Mouse (Mus musculus) heart, embryonic 10.5 days (tissue): ENCODE measurements around the gene Myo19. TPM values are rescaled to one million over a fixed set of nuclear protein-coding genes. Genes with fewer than 3 reads are reported as not detected.

Experiments
- DNase-seq: peaks from one replicate; pipeline ENCODE4 v3.0.0-alpha.2; 2017; ENCODE audit warnings: low spot score
- H3K27ac ChIP-seq: fragments of 300-500 bp; sonication (generic); 2 replicates; pipeline ENCODE4 v1.5.1; 2016; ENCODE audit warnings: mild to moderate bottlenecking
- H3K27me3 ChIP-seq: fragments of 300-500 bp; sonication (generic); 2 replicates; pipeline ENCODE4 v1.6.1; 2016; ENCODE audit warnings: mild to moderate bottlenecking; ENCODE audit not compliant: poor library complexity, insufficient read depth, severe bottlenecking
- H3K36me3 ChIP-seq: fragments of 300-500 bp; sonication (generic); 2 replicates; pipeline ENCODE4 v1.6.1; 2016; ENCODE audit warnings: mild to moderate bottlenecking, moderate library complexity
- H3K4me1 ChIP-seq: fragments of 300-500 bp; sonication (generic); 2 replicates; pipeline ENCODE4 v1.6.1; 2016; ENCODE audit warnings: mild to moderate bottlenecking
- H3K4me3 ChIP-seq: fragments of 300-500 bp; sonication (generic); 2 replicates; pipeline ENCODE4 v1.5.1; 2016; ENCODE audit warnings: mild to moderate bottlenecking, moderate library complexity
- H3K9me3 ChIP-seq: fragments of 300-500 bp; sonication (generic); 2 replicates; pipeline ENCODE4 v1.6.1; 2016; ENCODE audit warnings: mild to moderate bottlenecking, moderate library complexity
- WGBS: fragments of 180-500 bp; shearing (Covaris S2); methylation state at CpG from one replicate; pipeline ENCODE4 v1.1.7; 2016; 5-methylcytosine and 5-hydroxymethylcytosine counted together
- polyA plus RNA-seq: library from polyadenylated mRNA; unstranded; fragments of >200 nt; fragmentation: Nextera tagmentation; extraction: Ambion mirVana; gene quantifications from 2 replicates; pipeline ENCODE4 v1.2.1, GENCODE M21; 2016

Gene Myo19
- polyA plus RNA-seq, 1 experiment from 2014 or later, result 10.6 TPM

DNA sequence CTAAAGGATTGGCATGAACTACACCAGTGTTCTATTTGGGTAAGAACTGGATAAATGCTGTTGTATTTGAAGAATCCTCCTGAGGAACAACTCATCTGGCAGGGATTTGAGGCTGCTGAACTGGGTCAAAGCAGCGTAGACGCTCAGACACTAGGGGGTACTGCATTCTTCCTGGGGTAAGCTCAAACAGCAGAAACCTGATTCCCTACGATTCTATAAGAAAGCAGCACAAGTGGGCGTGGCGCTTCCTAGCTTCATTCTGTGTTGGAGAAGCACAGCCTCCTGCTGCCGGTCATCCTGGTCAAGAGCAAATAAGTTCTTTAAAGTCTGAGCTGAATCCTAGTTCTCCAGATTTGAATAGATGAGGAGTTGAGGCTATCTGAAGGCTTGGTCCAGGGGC lies 52.3 kb downstream of the Myo19 start:
- DNase-seq, result no peak
- no peak overlapping the region for H3K27ac ChIP-seq
- WGBS, result 12% methylated on average over 6 of the region's 6 CpGs

DNA sequence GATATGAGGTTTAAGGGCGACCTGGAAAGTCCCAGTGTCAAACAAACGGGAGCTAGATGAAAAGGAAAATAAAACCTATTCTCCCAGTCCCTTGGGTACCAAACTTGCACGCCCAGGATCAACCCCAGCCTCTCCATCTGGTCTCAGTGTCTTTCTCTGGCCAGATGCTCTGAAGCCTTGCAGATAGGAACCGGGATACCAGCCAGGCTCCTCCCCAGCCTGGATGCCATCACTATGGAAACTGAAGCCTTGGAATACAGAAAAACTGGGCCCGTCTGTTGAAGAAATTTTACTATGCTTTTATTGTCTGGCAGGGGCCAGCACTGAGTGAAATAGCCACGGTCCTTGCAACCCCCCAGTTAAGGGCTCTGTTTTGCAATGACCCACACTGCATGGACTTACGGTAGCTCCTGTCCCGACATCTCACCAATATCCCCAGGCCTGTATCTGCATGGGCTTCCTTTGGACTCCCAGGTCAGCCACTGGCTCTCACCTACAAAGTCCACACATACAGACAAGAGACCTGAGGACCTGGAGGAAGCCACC lies 59.6 kb downstream of the Myo19 start:
- whole genome bisulfite sequencing, result 60% methylated on average over 8 of the region's 8 CpGs

More for the DNA sequence above, 52.3 kb downstream of the Myo19 start:
- Histone ChIP-seq H3K36me3 (no peaks in the 10 kb centered on the region), H3K27me3 (no peaks in the 10 kb centered on the region), H3K4me1 (no peaks in the 10 kb centered on the region), H3K9me3 (no peaks in the 10 kb centered on the region), H3K4me3 (no peak overlapping the region)

DNA sequence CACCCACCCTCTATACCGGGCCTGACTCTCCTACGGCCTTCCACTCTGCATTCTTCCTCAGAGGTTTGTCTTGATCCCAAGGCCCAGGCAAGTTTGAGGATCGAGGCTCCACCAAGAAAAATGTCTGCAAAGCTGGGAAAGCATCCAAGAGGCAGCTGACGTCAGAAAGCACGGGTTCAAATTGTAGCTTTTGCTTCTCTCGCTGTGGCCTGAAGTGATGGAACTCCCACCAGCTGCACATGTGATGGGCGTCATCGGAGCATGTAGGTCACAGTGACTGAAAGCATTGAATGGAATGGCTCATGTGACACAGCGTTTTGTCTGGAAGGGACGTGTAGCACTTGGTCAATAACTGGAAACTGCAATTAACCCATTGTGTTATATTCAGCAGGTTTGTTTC lies 60.2 kb downstream of the Myo19 start:
- Histone ChIP-seq H3K27ac (no peak overlapping the region), H3K4me1 (peaks cover 18% of the 10 kb centered on the region), H3K36me3 (no peaks in the 10 kb centered on the region), H3K27me3 (peaks cover 12% of the 10 kb centered on the region; the same call in 1 of the 2 replicates), H3K4me3 (no peak overlapping the region), H3K9me3 (no peaks in the 10 kb centered on the region)
- WGBS, result 83% methylated on average over 10 of the region's 10 CpGs
- no peak for DNase-seq

More for the DNA sequence above, 59.6 kb downstream of the Myo19 start:
- Histone ChIP-seq H3K4me1 (peaks cover 13% of the 10 kb centered on the region), H3K4me3 (no peak overlapping the region), H3K36me3 (no peaks in the 10 kb centered on the region), H3K27ac (no peak overlapping the region), H3K9me3 (no peaks in the 10 kb centered on the region), H3K27me3 (peaks cover 7% of the 10 kb centered on the region; the same call in 1 of the 2 replicates)
- DNase-seq, result no peak

DNA sequence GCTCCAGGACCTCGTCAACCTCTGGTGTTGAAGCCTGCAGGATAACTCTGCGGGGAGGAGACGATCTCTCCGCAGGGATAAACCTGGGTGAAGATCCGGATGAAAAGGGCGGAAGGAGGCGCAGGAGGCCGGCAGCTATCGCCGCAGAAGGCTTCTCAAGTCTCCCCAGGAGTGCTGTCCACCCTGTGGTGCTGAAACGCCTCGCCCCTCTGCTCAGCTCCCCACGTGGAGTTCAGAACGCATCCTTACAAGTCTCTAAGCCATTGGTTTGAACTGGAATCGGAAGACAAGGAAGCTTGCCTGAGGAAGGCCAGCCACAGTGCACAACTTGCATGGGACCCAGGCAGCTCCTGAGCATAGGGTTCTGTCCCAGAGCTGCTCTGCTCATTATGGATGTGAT lies 64.0 kb downstream of the Myo19 start:
- Histone ChIP-seq H3K4me1 (peaks cover 23% of the 10 kb centered on the region), H3K27ac (no peak overlapping the region), H3K36me3 (no peaks in the 10 kb centered on the region), H3K27me3 (peaks cover 14% of the 10 kb centered on the region; the same call in 1 of the 2 replicates), H3K9me3 (no peaks in the 10 kb centered on the region), H3K4me3 (peak overlapping the region; percentile 37)
- DNase-seq, result peak; percentile 90
- WGBS, result under 1% methylated on average over 15 of the region's 15 CpGs

DNA sequence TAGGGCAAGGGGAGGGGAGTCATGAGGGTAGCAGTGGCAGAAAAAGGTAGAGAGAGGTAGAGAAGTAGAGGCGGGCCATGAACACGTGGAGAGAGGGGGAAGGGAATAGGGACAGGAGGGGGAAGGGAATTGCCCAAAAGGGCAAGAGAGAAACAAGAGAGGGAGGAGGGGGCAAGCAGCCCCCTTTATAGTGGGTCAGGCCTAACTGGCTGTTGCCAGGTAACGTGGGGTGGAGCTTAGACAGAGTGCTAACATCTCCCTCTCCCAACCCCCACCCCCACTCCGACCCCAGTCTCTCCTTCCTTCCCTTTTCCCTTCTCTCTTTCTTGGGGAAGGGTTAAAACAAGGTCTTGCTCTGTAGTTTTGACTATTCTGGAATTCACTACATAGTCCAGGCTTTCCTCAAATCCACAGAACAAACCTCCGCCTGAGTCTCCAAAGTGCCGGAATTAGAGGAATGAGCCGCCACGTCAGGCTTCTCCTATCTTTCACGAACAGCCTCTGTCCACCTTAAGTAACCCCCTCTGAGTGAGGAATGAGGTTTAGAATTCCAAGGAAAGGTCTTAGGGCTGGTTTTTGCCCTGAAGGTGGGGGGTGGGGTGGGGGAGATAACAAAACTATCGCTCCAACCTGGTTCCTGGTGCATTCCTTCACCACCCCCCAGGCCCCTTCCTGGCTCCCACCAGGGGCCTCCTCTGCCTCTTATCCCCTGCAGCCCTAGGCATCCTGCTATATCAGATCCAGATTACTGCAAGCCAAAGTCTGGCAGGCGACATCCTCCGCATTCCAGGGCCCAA lies 64.9 kb downstream of the Myo19 start:
- no peak overlapping the region for H3K27ac ChIP-seq
- H3K4me1 ChIP-seq, result peaks cover 23% of the 10 kb centered on the region
- no peak overlapping the region for H3K4me3 ChIP-seq
- 2% methylated on average over 12 of the region's 12 CpGs for WGBS
- no peak for DNase-seq
- H3K9me3 ChIP-seq, result no peaks in the 10 kb centered on the region
- peaks cover 14% of the 10 kb centered on the region; the same call in 1 of the 2 replicates for H3K27me3 ChIP-seq
- H3K36me3 ChIP-seq, result no peaks in the 10 kb centered on the region

DNA sequence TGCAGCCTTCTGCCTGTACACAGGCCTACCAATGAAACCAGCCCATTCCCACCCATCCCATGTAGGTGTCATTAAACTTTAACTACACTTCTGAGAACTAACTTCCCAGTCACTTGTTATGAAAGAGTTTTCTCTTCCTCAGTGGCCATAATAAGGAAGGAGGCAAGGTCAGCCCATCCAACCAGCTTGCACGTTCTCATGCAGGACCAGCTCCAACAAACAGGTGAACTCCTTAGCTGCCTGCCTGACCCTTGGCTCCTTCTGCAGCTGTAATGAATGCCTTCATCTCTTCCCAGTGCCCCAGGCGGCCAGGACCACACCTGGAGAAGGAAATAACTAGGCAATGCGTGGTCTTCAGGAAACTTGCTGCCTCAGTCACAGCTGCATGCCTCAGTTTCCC lies 65.9 kb downstream of the Myo19 start:
- H3K36me3 ChIP-seq, result no peaks in the 10 kb centered on the region
- peaks cover 23% of the 10 kb centered on the region for H3K4me1 ChIP-seq
- H3K9me3 ChIP-seq, result no peaks in the 10 kb centered on the region
- no peak overlapping the region for H3K4me3 ChIP-seq
- H3K27me3 ChIP-seq, result peaks cover 14% of the 10 kb centered on the region; the same call in 1 of the 2 replicates
- WGBS, result 45% methylated on average over 3 of the region's 3 CpGs
- H3K27ac ChIP-seq, result no peak overlapping the region
- DNase-seq, result no peak

DNA sequence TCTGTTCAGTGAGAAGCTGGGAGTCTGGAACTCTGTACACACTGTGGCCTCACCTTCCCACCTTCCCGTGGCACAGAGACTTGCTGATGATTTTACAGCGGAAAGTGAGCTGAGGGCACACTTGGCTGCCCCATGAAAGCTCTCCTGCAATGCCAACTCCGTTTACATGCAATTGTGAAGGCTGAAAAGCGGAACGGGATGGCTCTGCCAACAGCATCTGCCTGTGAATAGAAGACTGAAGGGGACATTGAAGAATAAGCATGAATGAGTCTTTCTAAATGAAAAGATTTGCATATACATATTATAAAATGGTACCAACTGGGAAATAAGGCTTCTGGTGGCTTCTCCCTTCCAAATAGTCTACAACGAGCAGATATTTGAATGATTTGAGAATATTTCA lies 67.3 kb downstream of the Myo19 start:
- H3K4me1 ChIP-seq, result peaks cover 23% of the 10 kb centered on the region
- no peak overlapping the region for H3K27ac ChIP-seq
- no peak for DNase-seq
- peaks cover 14% of the 10 kb centered on the region; the same call in 1 of the 2 replicates for H3K27me3 ChIP-seq
- H3K4me3 ChIP-seq, result no peak overlapping the region
- H3K36me3 ChIP-seq, result no peaks in the 10 kb centered on the region
- 79% methylated on average over 6 of the region's 6 CpGs for WGBS
- no peaks in the 10 kb centered on the region for H3K9me3 ChIP-seq

DNA sequence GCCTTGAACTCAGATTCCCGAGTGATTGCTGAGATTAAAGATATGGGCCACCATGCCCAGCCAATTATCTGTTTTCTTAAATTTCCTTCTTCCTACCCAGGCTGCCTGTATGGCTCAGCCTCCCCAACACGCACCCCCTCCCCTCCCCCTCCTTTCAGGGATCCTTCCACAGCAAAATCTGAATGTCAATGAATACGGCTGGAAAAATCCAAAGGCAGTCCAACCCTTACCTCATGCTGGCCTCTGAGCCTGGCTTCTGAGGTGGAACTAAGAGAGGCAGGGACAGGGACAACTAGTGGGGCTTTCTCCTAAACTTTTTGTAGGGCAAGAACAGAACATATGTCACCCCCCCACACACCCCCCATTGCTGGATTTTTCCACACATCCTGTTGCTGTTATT lies 68.2 kb downstream of the Myo19 start:
- Histone ChIP-seq H3K27ac (no peak overlapping the region), H3K9me3 (no peaks in the 10 kb centered on the region), H3K27me3 (peaks cover 14% of the 10 kb centered on the region; the same call in 1 of the 2 replicates), H3K4me3 (no peak overlapping the region), H3K36me3 (no peaks in the 10 kb centered on the region), H3K4me1 (peaks cover 23% of the 10 kb centered on the region)
- 59% methylated on average over 3 of the region's 3 CpGs for WGBS
- DNase-seq, result no peak

DNA sequence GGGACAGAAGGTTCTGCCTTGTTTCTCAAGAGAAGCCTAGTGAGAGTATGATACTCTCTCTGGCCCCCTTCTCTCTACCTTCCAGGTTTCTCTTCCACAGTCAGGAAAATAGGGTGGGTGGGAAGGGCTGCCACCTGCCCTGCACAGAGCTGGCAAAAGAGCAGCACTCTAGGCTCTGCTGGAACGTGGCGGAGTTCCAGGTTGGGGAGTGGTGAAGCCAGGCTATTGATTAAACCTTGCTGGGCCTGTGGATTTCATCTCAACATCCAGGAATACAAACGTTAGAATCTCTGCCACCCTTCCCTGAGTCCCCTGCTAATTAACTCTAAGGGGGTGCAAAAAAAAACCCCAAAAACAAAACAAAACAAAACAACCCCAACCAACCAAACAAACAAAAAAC lies 68.6 kb downstream of the Myo19 start:
- Histone ChIP-seq H3K9me3 (no peaks in the 10 kb centered on the region), H3K27ac (no peak overlapping the region), H3K36me3 (no peaks in the 10 kb centered on the region), H3K4me3 (no peak overlapping the region), H3K27me3 (peaks cover 14% of the 10 kb centered on the region; the same call in 1 of the 2 replicates), H3K4me1 (peaks cover 21% of the 10 kb centered on the region)
- DNase-seq, result no peak
- WGBS, result 51% methylated on average over 3 of the region's 3 CpGs

DNA sequence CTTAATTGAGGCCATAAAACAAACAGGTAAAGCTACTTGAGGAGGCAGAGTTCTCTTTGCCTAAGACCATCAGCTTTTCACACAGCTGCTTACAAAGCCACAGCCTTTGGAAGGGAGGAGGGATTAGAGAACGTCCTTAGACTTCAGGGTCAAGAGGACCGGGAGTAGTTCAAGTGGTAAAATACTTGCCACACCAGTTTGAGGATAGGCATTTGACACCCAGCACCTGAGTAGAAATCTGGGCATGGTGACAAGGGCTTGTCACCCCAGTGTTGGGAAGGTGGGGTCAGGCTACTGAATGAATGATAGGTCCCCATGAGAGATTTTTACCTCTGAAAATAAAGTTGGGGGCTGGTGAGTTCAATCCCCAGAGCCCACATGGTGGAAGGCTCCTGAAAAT lies 72.7 kb downstream of the Myo19 start:
- Histone ChIP-seq H3K9me3 (no peaks in the 10 kb centered on the region), H3K4me3 (no peak overlapping the region), H3K27ac (no peak overlapping the region), H3K4me1 (peaks cover 5% of the 10 kb centered on the region), H3K36me3 (no peaks in the 10 kb centered on the region), H3K27me3 (peaks cover 20% of the 10 kb centered on the region)
- no peak for DNase-seq
- 29% methylated on average over 2 of the region's 2 CpGs for WGBS

DNA sequence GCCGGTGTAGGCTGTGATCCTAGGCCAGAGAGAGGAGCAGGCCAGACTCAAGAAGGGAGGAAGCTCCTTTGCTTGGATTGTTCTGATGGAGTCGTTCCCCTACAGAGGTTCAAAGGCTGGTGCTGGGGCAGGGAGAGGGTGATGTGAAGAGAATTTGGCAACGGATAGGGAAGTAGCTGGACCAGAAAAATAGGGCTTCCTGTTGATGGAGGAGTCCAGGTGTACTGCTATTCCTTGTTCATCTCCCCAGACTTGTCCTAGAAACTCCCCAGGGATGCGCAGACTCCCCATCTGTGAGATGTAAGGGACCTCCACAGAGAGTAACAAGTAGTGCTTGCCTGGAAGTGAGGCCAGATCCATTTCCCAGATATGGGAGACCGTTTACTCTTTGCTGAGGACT lies 76.5 kb downstream of the Myo19 start:
- peaks cover 38% of the 10 kb centered on the region for H3K27me3 ChIP-seq
- H3K4me3 ChIP-seq, result no peak overlapping the region
- H3K9me3 ChIP-seq, result no peaks in the 10 kb centered on the region
- no peak overlapping the region for H3K27ac ChIP-seq
- WGBS, result 34% methylated on average over 5 of the region's 5 CpGs
- no peaks in the 10 kb centered on the region for H3K36me3 ChIP-seq
- no peak for DNase-seq
- H3K4me1 ChIP-seq, result peaks cover 31% of the 10 kb centered on the region

DNA sequence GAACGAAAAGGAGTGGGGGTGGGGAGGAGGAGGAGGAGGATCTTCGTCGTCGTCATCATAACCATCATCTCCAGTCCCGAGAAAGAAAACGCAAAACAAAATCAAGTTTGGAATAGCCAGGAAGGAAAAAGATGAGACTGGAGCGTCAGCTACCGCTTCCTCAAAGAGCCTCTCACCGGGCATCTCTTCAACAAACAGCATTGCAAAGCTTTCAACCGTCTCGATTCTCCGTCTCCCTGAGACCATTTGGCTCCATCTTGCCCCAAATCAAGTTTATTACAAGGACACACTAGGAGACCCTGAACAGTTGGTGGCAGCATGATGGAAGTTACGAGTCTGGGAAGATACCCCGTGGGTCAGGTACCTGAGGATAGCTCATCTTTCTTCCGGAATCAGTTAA lies 77.2 kb downstream of the Myo19 start:
- Histone ChIP-seq H3K4me1 (peaks cover 31% of the 10 kb centered on the region), H3K9me3 (no peaks in the 10 kb centered on the region), H3K27me3 (peaks cover 38% of the 10 kb centered on the region), H3K36me3 (no peaks in the 10 kb centered on the region), H3K27ac (no peak overlapping the region), H3K4me3 (peak overlapping the region; percentile 54)
- 4% methylated on average over 15 of the region's 15 CpGs for WGBS
- DNase-seq, result no peak

DNA sequence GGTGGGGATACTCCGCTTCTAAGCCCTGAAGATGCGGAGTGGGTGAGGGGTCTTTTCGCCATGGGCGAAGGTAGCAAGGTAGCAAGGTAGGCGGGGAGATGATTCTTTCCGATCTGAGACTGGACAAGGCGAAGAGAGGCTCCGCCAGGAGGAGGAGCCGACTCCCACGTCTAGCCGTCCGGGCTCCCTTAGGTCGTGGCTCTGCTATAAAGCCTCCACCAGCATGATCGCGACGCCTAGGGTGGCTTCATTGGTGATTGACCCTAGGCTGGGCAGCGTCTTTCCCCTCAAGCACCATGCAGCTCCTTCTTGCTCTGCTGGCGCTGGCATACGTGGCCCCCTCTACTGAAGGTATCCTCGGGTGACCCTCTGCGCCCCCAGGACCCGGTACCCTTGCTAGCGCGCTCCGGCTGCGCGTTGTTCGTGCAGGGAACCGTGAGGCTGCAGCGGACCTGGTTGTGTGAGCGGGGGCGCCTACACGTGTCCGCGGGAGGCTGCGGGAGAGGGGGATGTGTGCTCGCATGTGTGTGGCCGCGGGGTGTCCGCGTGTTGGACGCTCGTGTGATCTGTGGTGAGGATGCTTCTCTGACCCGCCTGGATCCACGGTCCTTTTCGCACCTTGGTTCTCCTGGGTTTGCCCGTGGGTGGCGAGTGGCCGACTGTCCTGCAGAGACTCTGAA lies 77.8 kb downstream of the Myo19 start, which contains the start of gene Car4:
Car4 (plus strand) TSS at position 196 of the 680 bp plus-strand sequence.
- under 1% methylated on average over 49 of the region's 49 CpGs for WGBS
- peak within 1 kb of the TSS; percentile 54 for H3K4me3 ChIP-seq
- 0 out of 2 replicates have a peak within 1 kb of the TSS, but pooled peaks have one; percentile 5 for H3K27ac ChIP-seq
- H3K9me3 ChIP-seq, result no peaks in the 10 kb centered on the region
- peaks cover 31% of the 10 kb centered on the region for H3K4me1 ChIP-seq
- H3K27me3 ChIP-seq, result peaks cover 38% of the 10 kb centered on the region
- H3K36me3 ChIP-seq, result no peaks in the 10 kb centered on the region
- no peak for DNase-seq
